Mouse (Mus musculus): ENCODE measurements at regions not wholly inside any gene's neighbourhood (a gene's known extent, or its start where the extent isn't known, plus 50 kb on each side); places are given as distances from the start of the nearest gene placed in this dataset.

GRCm38 (mm10) chr10:16685352-16685751 is 1037.7 kb upstream of the Cited2 start:
- no peaks in the 10 kb centered on the region for H3K9me3 ChIP-seq (ENCODE audit: low read length)
- no peak overlapping the region for H3K4me3 ChIP-seq (replicated peaks; ENCODE audit: low read length)
- no peaks in the 10 kb centered on the region for H3K36me3 ChIP-seq (ENCODE audit: insufficient read depth, low read length)
- no peak for TF ChIP-seq NANOG (IDR thresholded peaks at IDR 0.05; ENCODE audit: borderline replicate concordance, low read length)
- TF ChIP-seq POU5F1 (IDR thresholded peaks at IDR 0.05; ENCODE audit: borderline replicate concordance, low read length), result no peak
- no peak for TF ChIP-seq CTCF (conservative IDR thresholded peaks at IDR 0.05; ENCODE audit: low read length)
- no peaks in the 10 kb centered on the region for H3K4me1 ChIP-seq (replicated peaks; ENCODE audit: low read depth, low read length)
- no peaks in the 10 kb centered on the region for H3K27me3 ChIP-seq (ENCODE audit: insufficient read depth, low read length)

GRCm38 (mm10) chr10:16706976-16707375 is 1016.0 kb upstream of the Cited2 start:
- Histone ChIP-seq H3K27me3 (ENCODE audit: insufficient read depth, low read length) (no peaks in the 10 kb centered on the region), H3K9me3 (ENCODE audit: low read length) (no peaks in the 10 kb centered on the region), H3K4me3 (replicated peaks; ENCODE audit: low read length) (no peak overlapping the region), H3K4me1 (replicated peaks; ENCODE audit: low read depth, low read length) (no peaks in the 10 kb centered on the region), H3K36me3 (ENCODE audit: insufficient read depth, low read length) (no peaks in the 10 kb centered on the region)
- TF ChIP-seq NANOG (IDR thresholded peaks at IDR 0.05; ENCODE audit: borderline replicate concordance, low read length) (no peak), CTCF (conservative IDR thresholded peaks at IDR 0.05; ENCODE audit: low read length) (no peak), POU5F1 (IDR thresholded peaks at IDR 0.05; ENCODE audit: borderline replicate concordance, low read length) (no peak)

- no peaks in the 10 kb centered on the region for H3K9me3 ChIP-seq (ENCODE audit: low read length)
- no peaks in the 10 kb centered on the region for H3K4me1 ChIP-seq (replicated peaks; ENCODE audit: low read depth, low read length)
- no peak overlapping the region for H3K4me3 ChIP-seq (replicated peaks; ENCODE audit: low read length)
- no peak for TF ChIP-seq CTCF (conservative IDR thresholded peaks at IDR 0.05; ENCODE audit: low read length)
- TF ChIP-seq POU5F1 (IDR thresholded peaks at IDR 0.05; ENCODE audit: borderline replicate concordance, low read length), result no peak
- TF ChIP-seq NANOG (IDR thresholded peaks at IDR 0.05; ENCODE audit: borderline replicate concordance, low read length), result no peak
- no peaks in the 10 kb centered on the region for H3K27me3 ChIP-seq (ENCODE audit: insufficient read depth, low read length)
- no peaks in the 10 kb centered on the region for H3K36me3 ChIP-seq (ENCODE audit: insufficient read depth, low read length)
These were observed 1009.9 kb upstream of the Cited2 start for GRCm38 (mm10) chr10:16713143-16713542.

- no peaks in the 10 kb centered on the region for H3K27me3 ChIP-seq (ENCODE audit: insufficient read depth, low read length)
- H3K4me1 ChIP-seq (replicated peaks; ENCODE audit: low read depth, low read length), result no peaks in the 10 kb centered on the region
- no peak overlapping the region for H3K4me3 ChIP-seq (replicated peaks; ENCODE audit: low read length)
- TF ChIP-seq CTCF (conservative IDR thresholded peaks at IDR 0.05; ENCODE audit: low read length), result no peak
- TF ChIP-seq NANOG (IDR thresholded peaks at IDR 0.05; ENCODE audit: borderline replicate concordance, low read length), result no peak
- TF ChIP-seq POU5F1 (IDR thresholded peaks at IDR 0.05; ENCODE audit: borderline replicate concordance, low read length), result no peak
- H3K9me3 ChIP-seq (ENCODE audit: low read length), result no peaks in the 10 kb centered on the region
- H3K36me3 ChIP-seq (ENCODE audit: insufficient read depth, low read length), result no peaks in the 10 kb centered on the region
These were observed 1009.0 kb upstream of the Cited2 start for GRCm38 (mm10) chr10:16714065-16714464.

- no peaks in the 10 kb centered on the region for H3K36me3 ChIP-seq (ENCODE audit: insufficient read depth, low read length)
- H3K4me3 ChIP-seq (replicated peaks; ENCODE audit: low read length), result no peak overlapping the region
These were observed 1008.5 kb upstream of the Cited2 start for GRCm38 (mm10) chr10:16714526-16714925.

GRCm38 (mm10) chr10:16742246-16742645 is 980.8 kb upstream of the Cited2 start:
- Histone ChIP-seq H3K4me1 (replicated peaks; ENCODE audit: low read depth, low read length) (no peaks in the 10 kb centered on the region), H3K27me3 (ENCODE audit: insufficient read depth, low read length) (no peaks in the 10 kb centered on the region), H3K4me3 (replicated peaks; ENCODE audit: low read length) (no peak overlapping the region), H3K36me3 (ENCODE audit: insufficient read depth, low read length) (no peaks in the 10 kb centered on the region), H3K9me3 (ENCODE audit: low read length) (no peaks in the 10 kb centered on the region)
- no peak for TF ChIP-seq CTCF (conservative IDR thresholded peaks at IDR 0.05; ENCODE audit: low read length)
- no peak for TF ChIP-seq POU5F1 (IDR thresholded peaks at IDR 0.05; ENCODE audit: borderline replicate concordance, low read length)

More at GRCm38 (mm10) chr10:16714526-16714925, 1008.5 kb upstream of the Cited2 start:
- Histone ChIP-seq H3K9me3 (ENCODE audit: low read length) (no peaks in the 10 kb centered on the region), H3K4me1 (replicated peaks; ENCODE audit: low read depth, low read length) (no peaks in the 10 kb centered on the region), H3K27me3 (ENCODE audit: insufficient read depth, low read length) (no peaks in the 10 kb centered on the region)
- TF ChIP-seq POU5F1 (IDR thresholded peaks at IDR 0.05; ENCODE audit: borderline replicate concordance, low read length) (no peak), NANOG (IDR thresholded peaks at IDR 0.05; ENCODE audit: borderline replicate concordance, low read length) (no peak), CTCF (conservative IDR thresholded peaks at IDR 0.05; ENCODE audit: low read length) (no peak)

- Histone ChIP-seq H3K36me3 (ENCODE audit: insufficient read depth, low read length) (no peaks in the 10 kb centered on the region), H3K4me1 (replicated peaks; ENCODE audit: low read depth, low read length) (no peaks in the 10 kb centered on the region), H3K27me3 (ENCODE audit: insufficient read depth, low read length) (no peaks in the 10 kb centered on the region), H3K4me3 (replicated peaks; ENCODE audit: low read length) (no peak overlapping the region), H3K9me3 (ENCODE audit: low read length) (no peaks in the 10 kb centered on the region)
- TF ChIP-seq NANOG (IDR thresholded peaks at IDR 0.05; ENCODE audit: borderline replicate concordance, low read length) (no peak), CTCF (conservative IDR thresholded peaks at IDR 0.05; ENCODE audit: low read length) (no peak), POU5F1 (IDR thresholded peaks at IDR 0.05; ENCODE audit: borderline replicate concordance, low read length) (no peak)
These were observed 971.5 kb upstream of the Cited2 start for GRCm38 (mm10) chr10:16751546-16751945.

GRCm38 (mm10) chr10:16789641-16790243 is 933.3 kb upstream of the Cited2 start:
- TF ChIP-seq CTCF (conservative IDR thresholded peaks at IDR 0.05; ENCODE audit: low read length), result no peak
- no peak for TF ChIP-seq NANOG (IDR thresholded peaks at IDR 0.05; ENCODE audit: borderline replicate concordance, low read length)
- no peak for TF ChIP-seq POU5F1 (IDR thresholded peaks at IDR 0.05; ENCODE audit: borderline replicate concordance, low read length)
- Histone ChIP-seq H3K4me1 (replicated peaks; ENCODE audit: low read depth, low read length) (no peaks in the 10 kb centered on the region), H3K4me3 (replicated peaks; ENCODE audit: low read length) (no peak overlapping the region), H3K27me3 (ENCODE audit: insufficient read depth, low read length) (no peaks in the 10 kb centered on the region), H3K36me3 (ENCODE audit: insufficient read depth, low read length) (no peaks in the 10 kb centered on the region), H3K9me3 (ENCODE audit: low read length) (no peaks in the 10 kb centered on the region)

GRCm38 (mm10) chr10:16803978-16804377 is 919.0 kb upstream of the Cited2 start:
- no peaks in the 10 kb centered on the region for H3K36me3 ChIP-seq (ENCODE audit: insufficient read depth, low read length)
- TF ChIP-seq CTCF (conservative IDR thresholded peaks at IDR 0.05; ENCODE audit: low read length), result no peak
- no peak for TF ChIP-seq NANOG (IDR thresholded peaks at IDR 0.05; ENCODE audit: borderline replicate concordance, low read length)
- TF ChIP-seq POU5F1 (IDR thresholded peaks at IDR 0.05; ENCODE audit: borderline replicate concordance, low read length), result no peak
- no peaks in the 10 kb centered on the region for H3K9me3 ChIP-seq (ENCODE audit: low read length)
- H3K27me3 ChIP-seq (ENCODE audit: insufficient read depth, low read length), result no peaks in the 10 kb centered on the region
- no peak overlapping the region for H3K4me3 ChIP-seq (replicated peaks; ENCODE audit: low read length)
- H3K4me1 ChIP-seq (replicated peaks; ENCODE audit: low read depth, low read length), result no peaks in the 10 kb centered on the region
